Mouse (Mus musculus) large intestine, adult 2 months (tissue): ENCODE data around the gene Lamtor2. TPM values are rescaled to one million over a fixed set of nuclear protein-coding genes. Genes with fewer than 3 reads are reported as not detected.
A peak's percentile ranks its signal among the peaks of the same experiment; 100 is the strongest.
"Not testable (repeated sequence)": the region's sequence is repeated elsewhere in the genome, so short reads cannot be mapped to it uniquely, and the experiment has no call there.

Experiments
- DNase-seq: peaks from one replicate; pipeline ENCODE4 v3.0.0-alpha.2; 2012; ENCODE audit warnings: low read depth, low spot score
- WGBS: fragments of 180-500 bp; shearing (Covaris S2); methylation state at CpG from one replicate; pipeline ENCODE4 v1.1.7; 2018; 5-methylcytosine and 5-hydroxymethylcytosine counted together
- polyA plus RNA-seq: library from polyadenylated mRNA; depleted of rRNA; stranded (reverse); fragments of >200 nt; gene quantifications from 2 replicates; pipeline ENCODE4 v1.2.3, GENCODE M21; 2012; rRNA removed

The Lamtor2 gene
- 148 and 165 TPM in 2 replicates for polyA plus RNA-seq

GRCm38 (mm10) chr3:88552676-88553524, at the start of gene Lamtor2:
TSS of gene Lamtor2 (minus strand) at chr3:88553074.
- DNase-seq, result peak; percentile 96
- 1% methylated on average over 48 of the region's 48 CpGs for WGBS

- WGBS, result 78% methylated on average over 4 of the region's 4 CpGs
- no peak for DNase-seq
These were observed 49.6 kb upstream of the Lamtor2 start for GRCm38 (mm10) chr3:88602466-88602865.

- WGBS, result 91% methylated on average over 4 of the region's 4 CpGs
- DNase-seq, result not testable (repeated sequence)
These were observed 43.7 kb upstream of the Lamtor2 start for GRCm38 (mm10) chr3:88596547-88596946.

GRCm38 (mm10) chr3:88593893-88594580, 41.2 kb upstream of the Lamtor2 start:
- 18% methylated on average over 10 of the region's 10 CpGs for WGBS
- DNase-seq, result peak; percentile 73

- 24% methylated on average over 10 of the region's 10 CpGs for WGBS
- no peak for DNase-seq
These were observed 40.2 kb upstream of the Lamtor2 start for GRCm38 (mm10) chr3:88592942-88593576.

GRCm38 (mm10) chr3:88591950-88592731, 39.3 kb upstream of the Lamtor2 start:
- 4% methylated on average over 9 of the region's 9 CpGs for WGBS
- no peak for DNase-seq

GRCm38 (mm10) chr3:88591044-88591443, 38.2 kb upstream of the Lamtor2 start:
- DNase-seq, result no peak
- 33% methylated on average over 3 of the region's 3 CpGs for WGBS

GRCm38 (mm10) chr3:88590246-88590645, 37.4 kb upstream of the Lamtor2 start:
- DNase-seq, result no peak

GRCm38 (mm10) chr3:88586640-88587039, 33.8 kb upstream of the Lamtor2 start:
- WGBS, result 96% methylated on average over 5 of the region's 5 CpGs
- DNase-seq, result no peak

More at GRCm38 (mm10) chr3:88590246-88590645, 37.4 kb upstream of the Lamtor2 start:
- WGBS, result 37% methylated on average over 5 of the region's 5 CpGs

- 92% methylated on average over 6 of the region's 6 CpGs for WGBS
- DNase-seq, result no peak
These were observed 32.9 kb upstream of the Lamtor2 start for GRCm38 (mm10) chr3:88585769-88586168.

GRCm38 (mm10) chr3:88579454-88580117, 26.7 kb upstream of the Lamtor2 start:
- WGBS, result under 1% methylated on average over 34 of the region's 34 CpGs
- DNase-seq, result peak; percentile 75

GRCm38 (mm10) chr3:88578498-88579424, 25.9 kb upstream of the Lamtor2 start:
- no peak for DNase-seq

GRCm38 (mm10) chr3:88577846-88578245, 25.0 kb upstream of the Lamtor2 start:
- WGBS, result 56% methylated on average over 5 of the region's 5 CpGs
- DNase-seq, result not testable (repeated sequence)

More at GRCm38 (mm10) chr3:88578498-88579424, 25.9 kb upstream of the Lamtor2 start:
- 46% methylated on average over 8 of the region's 8 CpGs for WGBS

- no peak for DNase-seq
- WGBS, result 83% methylated on average over 3 of the region's 3 CpGs
These were observed 22.7 kb upstream of the Lamtor2 start, which contains the start of gene Ssr2 for GRCm38 (mm10) chr3:88575540-88575939. TSS of gene Ssr2 (plus strand) at chr3:88575876.

GRCm38 (mm10) chr3:88573810-88574209, 20.9 kb upstream of the Lamtor2 start:
- DNase-seq, result no peak
- WGBS, result 94% methylated on average over 2 of the region's 2 CpGs

- 62% methylated on average over 2 of the region's 2 CpGs for WGBS
- no peak for DNase-seq
These were observed 20.0 kb upstream of the Lamtor2 start for GRCm38 (mm10) chr3:88572835-88573234.

GRCm38 (mm10) chr3:88571856-88572255, 19.0 kb upstream of the Lamtor2 start:
- no peak for DNase-seq
- WGBS, result 75% methylated on average over 1 of the region's 1 CpGs

- DNase-seq, result no peak
- 92% methylated on average over 10 of the region's 10 CpGs for WGBS
These were observed 17.5 kb upstream of the Lamtor2 start for GRCm38 (mm10) chr3:88570341-88570740.
